Mouse (Mus musculus): Measurements from ENCODE around the gene Rgs16. TPM values are rescaled to one million over a fixed set of nuclear protein-coding genes. Genes with fewer than 3 reads are reported as not detected.

The Rgs16 gene
- polyA plus RNA-seq, 1 experiment: 3.1 TPM

- Histone ChIP-seq H3K27me3 (ENCODE audit: control insufficient read depth, insufficient read depth, low read length) (no peaks in the 10 kb centered on the region), H3K36me3 (ENCODE audit: control insufficient read depth, insufficient read depth, low read length) (no peaks in the 10 kb centered on the region), H3K4me1 (replicated peaks; ENCODE audit: control insufficient read depth, insufficient read depth, low read length) (no peaks in the 10 kb centered on the region), H3K4me3 (ENCODE audit: control insufficient read depth, insufficient read depth, low read length) (no peak overlapping the region), H3K27ac (ENCODE audit: control insufficient read depth, insufficient read depth, low read length) (no peak overlapping the region)
- WGBS: 83% methylated on average over 1 of the region's 1 CpGs
- TF ChIP-seq POLR2A (IDR thresholded peaks at IDR 0.05; ENCODE audit: control insufficient read depth, extremely low read depth, insufficient read depth, low read length, poor library complexity) (no peak), CTCF (IDR thresholded peaks at IDR 0.05; ENCODE audit: borderline replicate concordance, control insufficient read depth, extremely low read depth, insufficient read depth, low read length, poor library complexity) (no peak)
- no peak for DNase-seq
Observed at GRCm38 (mm10) chr1:153783339-153783738, 43.2 kb downstream of the Rgs16 start.

GRCm38 (mm10) chr1:153785608-153786007 lies 45.5 kb downstream of the Rgs16 start:
- TF ChIP-seq CTCF (IDR thresholded peaks at IDR 0.05; ENCODE audit: borderline replicate concordance, control insufficient read depth, extremely low read depth, insufficient read depth, low read length, poor library complexity): no peak
- no peak for TF ChIP-seq POLR2A (IDR thresholded peaks at IDR 0.05; ENCODE audit: control insufficient read depth, extremely low read depth, insufficient read depth, low read length, poor library complexity)
- no peaks in the 10 kb centered on the region for H3K36me3 ChIP-seq (ENCODE audit: control insufficient read depth, insufficient read depth, low read length)
- no peaks in the 10 kb centered on the region for H3K4me1 ChIP-seq (replicated peaks; ENCODE audit: control insufficient read depth, insufficient read depth, low read length)
- 32% methylated on average over 4 of the region's 4 CpGs for WGBS
- DNase-seq: no peak
- no peak overlapping the region for H3K4me3 ChIP-seq (ENCODE audit: control insufficient read depth, insufficient read depth, low read length)
- H3K27ac ChIP-seq (ENCODE audit: control insufficient read depth, insufficient read depth, low read length): no peak overlapping the region
- no peaks in the 10 kb centered on the region for H3K27me3 ChIP-seq (ENCODE audit: control insufficient read depth, insufficient read depth, low read length)

- Histone ChIP-seq H3K27ac (ENCODE audit: control insufficient read depth, insufficient read depth, low read length) (no peak overlapping the region), H3K36me3 (ENCODE audit: control insufficient read depth, insufficient read depth, low read length) (no peaks in the 10 kb centered on the region), H3K27me3 (ENCODE audit: control insufficient read depth, insufficient read depth, low read length) (no peaks in the 10 kb centered on the region), H3K4me1 (replicated peaks; ENCODE audit: control insufficient read depth, insufficient read depth, low read length) (no peaks in the 10 kb centered on the region), H3K4me3 (ENCODE audit: control insufficient read depth, insufficient read depth, low read length) (no peak overlapping the region)
- 68% methylated on average over 2 of the region's 2 CpGs for WGBS
- DNase-seq: no peak
- no peak for TF ChIP-seq POLR2A (IDR thresholded peaks at IDR 0.05; ENCODE audit: control insufficient read depth, extremely low read depth, insufficient read depth, low read length, poor library complexity)
- TF ChIP-seq CTCF (IDR thresholded peaks at IDR 0.05; ENCODE audit: borderline replicate concordance, control insufficient read depth, extremely low read depth, insufficient read depth, low read length, poor library complexity): no peak
Observed at GRCm38 (mm10) chr1:153790708-153791107, 50.6 kb downstream of the Rgs16 start.

- no peak for TF ChIP-seq POLR2A (IDR thresholded peaks at IDR 0.05; ENCODE audit: control insufficient read depth, extremely low read depth, insufficient read depth, low read length, poor library complexity)
- TF ChIP-seq CTCF (IDR thresholded peaks at IDR 0.05; ENCODE audit: borderline replicate concordance, control insufficient read depth, extremely low read depth, insufficient read depth, low read length, poor library complexity): no peak
- no peaks in the 10 kb centered on the region for H3K36me3 ChIP-seq (ENCODE audit: control insufficient read depth, insufficient read depth, low read length)
- no peak overlapping the region for H3K4me3 ChIP-seq (ENCODE audit: control insufficient read depth, insufficient read depth, low read length)
- no peaks in the 10 kb centered on the region for H3K27me3 ChIP-seq (ENCODE audit: control insufficient read depth, insufficient read depth, low read length)
- no peak for DNase-seq
- 70% methylated on average over 3 of the region's 3 CpGs for WGBS
- H3K27ac ChIP-seq (ENCODE audit: control insufficient read depth, insufficient read depth, low read length): no peak overlapping the region
- H3K4me1 ChIP-seq (replicated peaks; ENCODE audit: control insufficient read depth, insufficient read depth, low read length): no peaks in the 10 kb centered on the region
Observed at GRCm38 (mm10) chr1:153794241-153794640, 54.1 kb downstream of the Rgs16 start.

Other genes with a start within 250 kb of the Rgs16 start
- 3.6 and 4.1 TPM in 2 replicates for gene Npl, start 190.3 kb upstream of the Rgs16 start, polyA plus RNA-seq (2012; rRNA removed)
- gene Rgs8, start 87.3 kb upstream of the Rgs16 start, polyA plus RNA-seq (2012; rRNA removed): 0.11 and 0.20 TPM in 2 replicates
- gene Rnasel, start 9.1 kb downstream of the Rgs16 start, polyA plus RNA-seq (2012; rRNA removed): 11.8 and 12.3 TPM in 2 replicates
- 0.36 and 0.41 TPM in 2 replicates for gene Rgsl1, start 103.8 kb downstream of the Rgs16 start, polyA plus RNA-seq (2012; rRNA removed)
- gene Teddm1b, start 134.0 kb downstream of the Rgs16 start, polyA plus RNA-seq (2012; rRNA removed): 0.19 and 0.26 TPM in 2 replicates
- not detected in 2 replicates for gene Teddm1a, start 151.4 kb downstream of the Rgs16 start, polyA plus RNA-seq (2012; rRNA removed)
- gene Glul, start 159.6 kb downstream of the Rgs16 start, polyA plus RNA-seq (2012; rRNA removed): 153 and 200 TPM in 2 replicates
- 0.57 and 0.93 TPM in 2 replicates for gene Teddm2, start 159.9 kb downstream of the Rgs16 start, polyA plus RNA-seq (2012; rRNA removed)